Mouse (Mus musculus): ENCODE measurements around the gene Spo11. TPM values are rescaled to one million over a fixed set of nuclear protein-coding genes. Genes with fewer than 3 reads are reported as not detected.

Spo11 gene
- total RNA-seq, 1 experiment: 0.13 TPM

DNA sequence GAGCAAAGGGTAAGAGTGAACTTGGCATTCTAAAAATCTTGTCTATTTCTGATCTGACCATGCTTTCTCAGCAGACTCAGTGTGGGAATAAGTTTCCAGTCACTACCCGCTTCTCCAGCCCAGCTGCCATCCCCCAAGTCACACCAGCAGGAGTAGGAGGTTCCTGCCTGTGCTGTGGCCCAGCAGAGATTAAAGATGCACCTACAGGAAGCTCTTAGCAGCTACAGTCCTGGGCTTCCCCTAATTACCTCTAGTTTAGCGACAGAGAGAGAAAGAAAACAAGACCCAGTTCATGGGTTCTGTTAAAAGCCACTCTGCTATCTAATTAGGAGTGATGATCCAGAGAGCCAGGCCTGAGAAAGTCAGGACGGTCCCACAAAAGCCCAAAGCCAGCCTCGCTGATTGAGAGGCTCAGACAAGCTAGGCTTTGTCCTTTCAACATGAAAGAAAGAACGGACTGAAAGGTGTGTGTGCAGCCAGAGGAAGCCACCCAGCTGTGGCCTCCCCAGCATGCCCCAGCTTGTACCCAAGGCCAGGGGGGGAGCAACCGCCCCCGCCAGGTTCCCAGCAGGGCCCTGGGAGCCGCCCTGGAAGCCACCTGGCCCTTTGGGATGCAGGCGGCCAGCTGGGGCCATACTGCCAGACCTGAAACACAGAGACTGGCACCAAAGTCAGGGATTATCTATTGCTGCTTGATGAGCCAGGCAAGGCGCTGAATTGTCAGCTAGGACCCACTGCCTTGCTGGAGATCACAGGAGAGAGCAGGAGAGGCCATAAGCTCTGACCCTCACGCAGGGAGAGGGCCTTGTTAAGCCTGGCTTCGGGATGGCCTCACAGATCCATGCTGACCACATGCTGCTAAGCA is 39.9 kb upstream of the Spo11 start:
- in situ Hi-C loops (cut with MboI; ENCODE audit: low sequenced_read_pairs in 2 of 2, unreplicated experiment in 2 of 2): no loop called here
- DNase-seq (ENCODE audit: low read depth, low spot score): no peak
- Histone ChIP-seq H3K27ac (ENCODE audit: insufficient read depth, low read depth, low read length, poor library complexity, severe bottlenecking) (no peak overlapping the region), H3K36me3 (ENCODE audit: control insufficient read depth, insufficient read depth, low read length, poor library complexity, severe bottlenecking) (no peaks in the 10 kb centered on the region), H3K9me3 (ENCODE audit: control insufficient read depth, insufficient read depth, low read depth, low read length) (no peaks in the 10 kb centered on the region), H3K4me3 (ENCODE audit: insufficient read depth in 1 of 2, low read depth in 1 of 2, low read length in 2 of 2, poor library complexity in 1 of 2, severe bottlenecking in 1 of 2) (no peak overlapping the region), H3K9ac (ENCODE audit: insufficient read depth, low read depth, low read length, poor library complexity, severe bottlenecking) (no peak overlapping the region), H3K4me1 (ENCODE audit: control insufficient read depth in 2 of 2, insufficient read depth in 2 of 2, low read length in 2 of 2, poor library complexity in 1 of 2) (peaks cover 3 to 18% of the 10 kb centered on the region in 2 experiments; a peak in 2 of 4 replicates)
- TF ChIP-seq ZNF384 (IDR thresholded peaks at IDR 0.05; ENCODE audit: low read depth, low read length) (no peak), CHD2 (IDR thresholded peaks at IDR 0.05; ENCODE audit: low read depth, low read length) (no peak)

DNA sequence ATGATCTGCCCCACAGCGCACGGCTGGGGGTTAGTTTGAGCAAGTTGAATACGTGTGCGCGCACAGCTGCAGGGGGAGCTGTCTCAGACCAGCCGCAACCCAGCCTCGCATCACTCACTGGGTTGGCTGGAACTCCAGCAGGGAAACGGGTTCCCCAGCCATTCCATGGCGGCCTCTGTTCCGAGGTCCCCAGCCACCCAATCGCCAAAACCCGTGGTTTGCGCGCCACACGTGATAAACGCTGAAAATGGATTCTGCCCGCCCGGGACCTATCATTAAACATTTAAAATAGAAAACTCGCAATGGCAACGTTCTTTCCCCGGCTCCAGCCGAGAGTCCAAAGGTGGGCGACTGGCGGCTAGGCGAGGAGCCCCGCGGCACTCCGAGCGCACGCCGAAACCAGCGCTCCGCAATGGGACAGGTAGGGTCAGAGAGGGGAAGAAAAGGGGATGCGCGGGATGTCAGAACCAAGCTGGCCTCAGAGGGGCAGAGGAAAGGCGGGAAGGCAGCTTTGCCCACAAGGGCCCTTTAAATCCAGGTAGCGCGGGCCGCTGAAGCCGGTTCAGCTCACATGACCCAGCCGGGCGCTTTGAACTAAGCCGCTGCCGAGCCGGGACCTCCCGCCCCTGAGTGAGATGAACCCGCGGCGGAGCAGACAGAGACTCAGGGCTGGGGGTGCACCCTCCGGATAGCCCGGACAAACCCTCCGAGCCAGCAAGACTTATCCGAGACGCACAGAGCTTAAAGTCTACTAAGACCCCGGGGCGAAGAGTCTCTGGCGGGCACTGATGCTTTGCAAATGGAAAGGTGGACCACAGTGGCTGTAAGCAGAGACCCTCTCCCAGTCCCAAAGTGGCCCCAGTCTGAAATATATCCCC is 38.5 kb upstream of the Spo11 start:
- no peak overlapping the region for H3K27ac ChIP-seq (ENCODE audit: insufficient read depth, low read depth, low read length, poor library complexity, severe bottlenecking)
- H3K36me3 ChIP-seq (ENCODE audit: control insufficient read depth, insufficient read depth, low read length, poor library complexity, severe bottlenecking): no peaks in the 10 kb centered on the region
- in situ Hi-C loops (cut with MboI; ENCODE audit: low sequenced_read_pairs in 2 of 2, unreplicated experiment in 2 of 2): no loop called here
- peak overlapping the region; percentile 63 for H3K9ac ChIP-seq (ENCODE audit: insufficient read depth, low read depth, low read length, poor library complexity, severe bottlenecking)
- peaks cover 0 to 18% of the 10 kb centered on the region in 2 experiments; a peak in 1 of 4 replicates for H3K4me1 ChIP-seq (ENCODE audit: control insufficient read depth in 2 of 2, insufficient read depth in 2 of 2, low read length in 2 of 2, poor library complexity in 1 of 2)
- H3K4me3 ChIP-seq (ENCODE audit: insufficient read depth in 1 of 2, low read depth in 1 of 2, low read length in 2 of 2, poor library complexity in 1 of 2, severe bottlenecking in 1 of 2): peak overlapping the region; percentile 76 to 85
- H3K9me3 ChIP-seq (ENCODE audit: control insufficient read depth, insufficient read depth, low read depth, low read length): no peaks in the 10 kb centered on the region
- TF ChIP-seq CHD2 (IDR thresholded peaks at IDR 0.05; ENCODE audit: low read depth, low read length): no peak
- DNase-seq (ENCODE audit: low read depth, low spot score): peak; percentile 36

DNA sequence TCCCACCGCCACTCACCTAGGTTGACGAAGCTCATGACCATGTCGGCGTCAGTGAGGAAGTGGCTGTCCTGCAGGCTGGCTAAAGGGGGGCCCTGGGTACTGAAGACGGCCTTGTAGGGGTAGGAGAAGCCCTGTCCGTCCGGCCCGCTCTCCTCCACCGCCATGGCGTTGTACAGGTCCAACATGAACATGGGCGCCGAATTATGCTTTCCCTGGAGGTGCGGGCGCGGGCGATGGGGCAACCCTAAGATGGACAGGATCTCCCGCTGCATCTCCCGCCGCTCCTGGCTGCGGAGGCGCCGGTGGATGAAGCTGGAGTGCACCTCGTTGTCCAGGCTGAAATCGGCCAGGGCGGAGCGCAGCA is 37.9 kb upstream of the Spo11 start:
- in situ Hi-C loops (cut with MboI; ENCODE audit: low sequenced_read_pairs in 2 of 2, unreplicated experiment in 2 of 2): no loop called here
- no peak for TF ChIP-seq HCFC1 (IDR thresholded peaks at IDR 0.05; ENCODE audit: borderline replicate concordance, insufficient read depth, low read length)
- no peak for TF ChIP-seq MAFK (IDR thresholded peaks at IDR 0.05; ENCODE audit: insufficient read depth, low read depth, low read length)
- TF ChIP-seq ZC3H11A (IDR thresholded peaks at IDR 0.05; ENCODE audit: borderline replicate concordance, low read depth, low read length): no peak
- no peak for TF ChIP-seq CHD2 (IDR thresholded peaks at IDR 0.05; ENCODE audit: low read depth, low read length)
- TF ChIP-seq ZNF384 (IDR thresholded peaks at IDR 0.05; ENCODE audit: low read depth, low read length): no peak
- Histone ChIP-seq H3K27ac (ENCODE audit: insufficient read depth, low read depth, low read length, poor library complexity, severe bottlenecking) (no peak overlapping the region), H3K4me3 (ENCODE audit: insufficient read depth in 1 of 2, low read depth in 1 of 2, low read length in 2 of 2, poor library complexity in 1 of 2, severe bottlenecking in 1 of 2) (peak overlapping the region; percentile 76 to 85), H3K4me1 (ENCODE audit: control insufficient read depth in 2 of 2, insufficient read depth in 2 of 2, low read length in 2 of 2, poor library complexity in 1 of 2) (peaks cover 0 to 18% of the 10 kb centered on the region in 2 experiments; a peak in 1 of 4 replicates), H3K9ac (ENCODE audit: insufficient read depth, low read depth, low read length, poor library complexity, severe bottlenecking) (peak overlapping the region; percentile 63), H3K9me3 (ENCODE audit: control insufficient read depth, insufficient read depth, low read depth, low read length) (no peaks in the 10 kb centered on the region), H3K36me3 (ENCODE audit: control insufficient read depth, insufficient read depth, low read length, poor library complexity, severe bottlenecking) (no peaks in the 10 kb centered on the region)
- DNase-seq (ENCODE audit: low read depth, low spot score): no peak

DNA sequence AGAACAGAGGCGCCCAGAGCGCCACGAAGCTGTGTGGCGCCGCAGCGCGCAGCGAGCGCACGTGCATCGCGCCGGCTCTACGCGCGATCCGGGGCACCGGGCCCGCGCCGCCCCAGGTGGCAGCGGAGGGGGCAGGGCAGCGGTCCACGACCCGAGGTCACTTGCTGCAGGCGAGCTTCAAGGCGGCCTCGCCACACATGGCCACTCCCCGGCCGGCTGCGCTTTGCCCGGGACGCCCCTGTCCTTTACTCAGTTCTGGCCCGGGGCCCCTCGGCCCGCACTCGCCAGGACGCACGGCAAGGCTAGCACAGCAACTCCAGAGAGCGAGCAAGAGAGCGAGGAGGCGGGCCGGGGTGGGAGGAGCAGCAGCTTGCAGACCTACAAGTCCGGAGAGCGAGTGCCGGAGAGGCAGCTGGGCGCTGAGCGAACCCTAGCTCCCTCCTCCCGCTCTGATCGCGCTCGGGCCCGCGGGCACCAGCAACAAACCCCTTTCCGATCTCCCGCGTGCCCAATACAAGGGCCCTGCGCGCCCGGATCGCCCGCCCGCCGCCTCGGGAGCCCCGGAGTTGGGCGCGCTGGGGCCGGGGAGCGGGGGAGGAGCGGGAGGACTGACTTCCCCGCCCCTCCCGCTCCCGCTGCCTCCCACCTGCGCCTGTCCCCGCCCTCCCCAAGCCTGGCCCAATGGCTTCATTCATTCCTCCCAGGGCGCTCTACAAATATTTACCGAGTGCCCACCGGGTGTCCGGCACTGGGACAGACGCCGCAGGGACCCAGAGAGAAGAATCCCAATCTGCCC is 37.3 kb upstream of the Spo11 start, which contains the start of gene Bmp7:
Gene Bmp7, minus strand, starts transcription at position 319 of the 796 bp plus-strand sequence.
- DNase-seq (ENCODE audit: low read depth, low spot score): peak; percentile 81
- no peak for TF ChIP-seq ZNF384 (IDR thresholded peaks at IDR 0.05; ENCODE audit: low read depth, low read length)
- TF ChIP-seq ZC3H11A (IDR thresholded peaks at IDR 0.05; ENCODE audit: borderline replicate concordance, low read depth, low read length): no peak
- TF ChIP-seq CHD2 (IDR thresholded peaks at IDR 0.05; ENCODE audit: low read depth, low read length): no peak
- no peak for TF ChIP-seq HCFC1 (IDR thresholded peaks at IDR 0.05; ENCODE audit: borderline replicate concordance, insufficient read depth, low read length)
- H3K27ac ChIP-seq (ENCODE audit: insufficient read depth, low read depth, low read length, poor library complexity, severe bottlenecking): no peak within 1 kb of the TSS
- H3K4me1 ChIP-seq (ENCODE audit: control insufficient read depth in 2 of 2, insufficient read depth in 2 of 2, low read length in 2 of 2, poor library complexity in 1 of 2): peaks cover 0 to 16% of the 10 kb centered on the region in 2 experiments; a peak in 1 of 4 replicates
- no peaks in the 10 kb centered on the region for H3K36me3 ChIP-seq (ENCODE audit: control insufficient read depth, insufficient read depth, low read length, poor library complexity, severe bottlenecking)
- no peaks in the 10 kb centered on the region for H3K9me3 ChIP-seq (ENCODE audit: control insufficient read depth, insufficient read depth, low read depth, low read length)
- in situ Hi-C loops (cut with MboI; ENCODE audit: low sequenced_read_pairs in 2 of 2, unreplicated experiment in 2 of 2): no loop called here
- H3K9ac ChIP-seq (ENCODE audit: insufficient read depth, low read depth, low read length, poor library complexity, severe bottlenecking): peak within 1 kb of the TSS; percentile 63
- peak within 1 kb of the TSS; percentile 76 to 85 for H3K4me3 ChIP-seq (ENCODE audit: insufficient read depth in 1 of 2, low read depth in 1 of 2, low read length in 2 of 2, poor library complexity in 1 of 2, severe bottlenecking in 1 of 2)
